Mouse (Mus musculus) liver, postnatal 0 days (tissue): ENCODE measurements around the gene Ehbp1l1.

ENCODE experiments used
- CTCF ChIP-seq: sonication (generic); IDR thresholded peaks from 2 replicates; pipeline ENCODE4 v1.5.1; 2016; ENCODE audit warnings: antibody characterized with exemption, low read depth
- EP300 ChIP-seq: IDR thresholded peaks from 2 replicates; pipeline ENCODE4 v1.6.1; 2016; ENCODE audit warnings: antibody characterized with exemption, low read depth, mild to moderate bottlenecking

GRCm38 (mm10) chr19:5695849-5696462, 30.2 kb downstream of the Ehbp1l1 start:
- TF ChIP-seq EP300, result no peak
- TF ChIP-seq CTCF, result no peak
